In genomic region chr9:99632264-99632663, GRCm38 (mm10) we compare ENCODE assay signal across 9 mouse cellular contexts. TPM values are rescaled to one million over a fixed set of nuclear protein-coding genes. Genes with fewer than 3 reads are reported as not detected.
DNase-seq lines count a peak whose midpoint lies in the region; ATAC-seq and TF ChIP-seq lines count a peak whose summit lies in the region.
"Had no signal": no experiment of that assay in that cellular context is flagged by ENCODE, and none has a peak within 500 bp of the region (broad histone marks: within the 10 kb centered on the region; RNA-seq: fewer than 3 reads in every experiment).

No protein-coding gene starts in this region.

- no peak; the same call in 1 of the 2 replicates for TF ChIP-seq CTCF in heart, postnatal 0 days (IDR thresholded peaks at IDR 0.05; ENCODE audit: low read depth)
- TF ChIP-seq CTCF in stomach, postnatal 0 days (IDR thresholded peaks at IDR 0.05; ENCODE audit: low read depth) = peak; percentile 63

- H3K27ac ChIP-seq in heart, postnatal 0 days (ENCODE audit: low read depth) = no peak overlapping the region
- H3K27ac ChIP-seq in limb, embryonic 14.5 days (replicated peaks; ENCODE audit: low read depth, low read length) = no peak overlapping the region
- peak overlapping the region; percentile 58; the same call in 1 of the 2 replicates for H3K27ac ChIP-seq in stomach, postnatal 0 days (replicated peaks)
- no peak overlapping the region for H3K27ac ChIP-seq in liver, embryonic 12.5 days
- H3K27ac ChIP-seq: liver, embryonic 13.5 days had no signal

- WGBS in heart, postnatal 0 days = 55% methylated on average over 8 of the region's 8 CpGs
- 67% methylated on average over 8 of the region's 8 CpGs for WGBS in limb, embryonic 14.5 days
- 53% methylated on average over 8 of the region's 8 CpGs for WGBS in stomach, postnatal 0 days
- 68% methylated on average over 8 of the region's 8 CpGs for WGBS in liver, embryonic 12.5 days (ENCODE audit: insufficient replicate concordance)

- H3K9ac ChIP-seq in heart, postnatal 0 days (replicated peaks; ENCODE audit: low read depth, low read length) = no peak overlapping the region
- H3K9ac ChIP-seq in limb, embryonic 14.5 days (ENCODE audit: low read depth, low read length, severe bottlenecking) = no peak overlapping the region
- H3K9ac ChIP-seq in stomach, postnatal 0 days (ENCODE audit: low read length) = no peak overlapping the region
- no peak overlapping the region for H3K9ac ChIP-seq in liver, embryonic 12.5 days
- H3K9ac ChIP-seq: liver, embryonic 13.5 days had no signal

- H3K4me2 ChIP-seq in heart, postnatal 0 days (ENCODE audit: low read depth, low read length) = peak overlapping the region; percentile 38
- no peak overlapping the region; the same call in 1 of the 2 replicates for H3K4me2 ChIP-seq in limb, embryonic 14.5 days (replicated peaks; ENCODE audit: low read depth, low read length, severe bottlenecking)
- peak overlapping the region; percentile 11; the same call in 1 of the 2 replicates for H3K4me2 ChIP-seq in stomach, postnatal 0 days (replicated peaks; ENCODE audit: low read depth)
- no peak overlapping the region for H3K4me2 ChIP-seq in liver, embryonic 12.5 days
- H3K4me2 ChIP-seq: liver, embryonic 13.5 days had no signal

- TF ChIP-seq EP300 in heart, postnatal 0 days (IDR thresholded peaks at IDR 0.05; ENCODE audit: low read depth) = no peak
- TF ChIP-seq EP300 in stomach, postnatal 0 days (optimal IDR thresholded peaks at IDR 0.05) = no peak

- H3K4me3 ChIP-seq in heart, postnatal 0 days (ENCODE audit: low read depth, low read length) = no peak overlapping the region
- no peak overlapping the region for H3K4me3 ChIP-seq in limb, embryonic 14.5 days (replicated peaks; ENCODE audit: low read length)
- H3K4me3 ChIP-seq in stomach, postnatal 0 days (ENCODE audit: low read depth, low read length) = no peak overlapping the region
- H3K4me3 ChIP-seq in liver, embryonic 12.5 days = no peak overlapping the region
- H3K4me3 ChIP-seq: liver, embryonic 13.5 days had no signal

- peaks cover 9% of the 10 kb centered on the region for H3K4me1 ChIP-seq in heart, postnatal 0 days (ENCODE audit: control insufficient read depth, insufficient read depth)
- H3K4me1 ChIP-seq in limb, embryonic 14.5 days (ENCODE audit: control insufficient read depth, insufficient read depth, low read length) = peaks cover 20% of the 10 kb centered on the region
- H3K4me1 ChIP-seq in stomach, postnatal 0 days (replicated peaks; ENCODE audit: control insufficient read depth, insufficient read depth) = 0 out of 2 replicates have a peak, but pooled peaks cover 2% of the 10 kb centered on the region
- H3K4me1 ChIP-seq in liver, embryonic 12.5 days = peaks cover 5% of the 10 kb centered on the region

- TF ChIP-seq POLR2A in limb, embryonic 14.5 days (IDR thresholded peaks at IDR 0.05; ENCODE audit: borderline replicate concordance, extremely low read depth, insufficient read depth, insufficient read length) = no peak

- peaks cover 5% of the 10 kb centered on the region; the same call in 1 of the 2 replicates for H3K9me3 ChIP-seq in heart, postnatal 0 days (replicated peaks; ENCODE audit: control insufficient read depth, low read length)
- H3K9me3 ChIP-seq in limb, embryonic 14.5 days (ENCODE audit: control insufficient read depth, low read length) = no peaks in the 10 kb centered on the region
- H3K9me3 ChIP-seq in stomach, postnatal 0 days (ENCODE audit: control insufficient read depth, low read length) = no peaks in the 10 kb centered on the region
- no peaks in the 10 kb centered on the region for H3K9me3 ChIP-seq in liver, embryonic 12.5 days (replicated peaks)
- H3K9me3 ChIP-seq: liver, embryonic 13.5 days had no signal

- ATAC-seq in heart, postnatal 0 days (ENCODE audit: insufficient read depth, low read depth) = no peak
- no peak for ATAC-seq in limb, embryonic 14.5 days (ENCODE audit: low FRiP score, low read depth)
- peak; percentile 79 for ATAC-seq in stomach, postnatal 0 days (ENCODE audit: low FRiP score, low TSS enrichment)
- ATAC-seq in liver, embryonic 12.5 days = no peak

- H3K36me3 ChIP-seq in heart, postnatal 0 days (replicated peaks; ENCODE audit: control insufficient read depth, insufficient read depth, low read length) = peaks cover 5% of the 10 kb centered on the region; the same call in 1 of the 2 replicates
- peaks cover 50% of the 10 kb centered on the region for H3K36me3 ChIP-seq in limb, embryonic 14.5 days (ENCODE audit: control insufficient read depth, insufficient read depth, low read length)
- peaks cover 2% of the 10 kb centered on the region; the same call in 1 of the 2 replicates for H3K36me3 ChIP-seq in stomach, postnatal 0 days (ENCODE audit: control insufficient read depth, insufficient read depth, low read length)
- H3K36me3 ChIP-seq in liver, embryonic 12.5 days = peaks cover 3% of the 10 kb centered on the region; the same call in 1 of the 2 replicates
- H3K36me3 ChIP-seq: liver, embryonic 13.5 days had no signal

- peak; percentile 77 for DNase-seq in Muller cell, postnatal 12 days (ENCODE audit: inconsistent ontology term)
- peak; percentile 21 for DNase-seq in brain, adult 2 months (ENCODE audit: low read depth, low spot score)
- no peak for DNase-seq in heart, postnatal 0 days (ENCODE audit: low spot score)
- DNase-seq in limb, embryonic 14.5 days (ENCODE audit: low spot score) = peak; percentile 11
- peak; percentile 74 for DNase-seq in stomach, postnatal 0 days (ENCODE audit: low spot score)
- no peak for DNase-seq in spleen, postnatal 4 days (ENCODE audit: low spot score in 2 of 2)
- DNase-seq in thymus, adult 18-20 months = no peak
- DNase-seq: liver, embryonic 13.5 days had no signal

- no peaks in the 10 kb centered on the region for H3K27me3 ChIP-seq in heart, postnatal 0 days (ENCODE audit: control insufficient read depth, insufficient read depth, low read length)
- H3K27me3 ChIP-seq in limb, embryonic 14.5 days (ENCODE audit: control insufficient read depth, insufficient read depth, low read length) = no peaks in the 10 kb centered on the region
- H3K27me3 ChIP-seq in stomach, postnatal 0 days (ENCODE audit: control insufficient read depth, insufficient read depth, low read length) = no peaks in the 10 kb centered on the region
- peaks cover 16% of the 10 kb centered on the region; the same call in 1 of the 2 replicates for H3K27me3 ChIP-seq in liver, embryonic 12.5 days (replicated peaks)

RNA-seq across cellular contexts. Expression of gene Dzip1l, which starts 3.0 kb away (rescaled TPM):
- total RNA-seq in heart, postnatal 0 days (2014; rRNA removed; ENCODE audit: low replicate concordance) = 25.9 and 30.5 TPM in 2 replicates
- polyA plus RNA-seq in heart, postnatal 0 days (2015; fragmentation: Nextera tagmentation; extraction: Ambion mirVana) = 6.5 and 7.2 TPM in 2 replicates
- polyA plus RNA-seq in limb, embryonic 14.5 days (2012; rRNA removed) = 20.7 and 24.4 TPM in 2 replicates
- polyA plus RNA-seq in limb, embryonic 14.5 days (2014; fragmentation: Nextera tagmentation; extraction: Ambion mirVana) = 18.2 and 20.3 TPM in 2 replicates
- 6.3 and 8.6 TPM in 2 replicates for polyA plus RNA-seq in stomach, postnatal 0 days (2015; fragmentation: Nextera tagmentation; extraction: Ambion mirVana)
- polyA plus RNA-seq in liver, embryonic 12.5 days (2016; fragmentation: Nextera tagmentation; extraction: Ambion mirVana) = 2.9 and 3.1 TPM in 2 replicates

RNA-seq across cellular contexts. Expression of gene A4gnt, which starts 20.0 kb away (rescaled TPM):
- not detected in 2 replicates for total RNA-seq in heart, postnatal 0 days (2014; rRNA removed; ENCODE audit: low replicate concordance)
- polyA plus RNA-seq in heart, postnatal 0 days (2015; fragmentation: Nextera tagmentation; extraction: Ambion mirVana) = not detected in 2 replicates
- not detected in 2 replicates for polyA plus RNA-seq in limb, embryonic 14.5 days (2012; rRNA removed)
- not detected in 2 replicates for polyA plus RNA-seq in limb, embryonic 14.5 days (2014; fragmentation: Nextera tagmentation; extraction: Ambion mirVana)
- polyA plus RNA-seq in stomach, postnatal 0 days (2015; fragmentation: Nextera tagmentation; extraction: Ambion mirVana) = 4.3 and 4.5 TPM in 2 replicates
- not detected in 2 replicates for polyA plus RNA-seq in liver, embryonic 12.5 days (2016; fragmentation: Nextera tagmentation; extraction: Ambion mirVana)
- polyA plus RNA-seq: liver, embryonic 13.5 days had no signal

RNA-seq across cellular contexts. Expression of gene Dbr1, which starts 56.7 kb away (rescaled TPM):
- 11.3 and 14.8 TPM in 2 replicates for total RNA-seq in heart, postnatal 0 days (2014; rRNA removed; ENCODE audit: low replicate concordance)
- 9.9 and 11.6 TPM in 2 replicates for polyA plus RNA-seq in heart, postnatal 0 days (2015; fragmentation: Nextera tagmentation; extraction: Ambion mirVana)
- polyA plus RNA-seq in limb, embryonic 14.5 days (2012; rRNA removed) = 16.7 and 18.0 TPM in 2 replicates
- 21.3 and 23.1 TPM in 2 replicates for polyA plus RNA-seq in limb, embryonic 14.5 days (2014; fragmentation: Nextera tagmentation; extraction: Ambion mirVana)
- 14.2 and 15.5 TPM in 2 replicates for polyA plus RNA-seq in stomach, postnatal 0 days (2015; fragmentation: Nextera tagmentation; extraction: Ambion mirVana)
- polyA plus RNA-seq in liver, embryonic 12.5 days (2016; fragmentation: Nextera tagmentation; extraction: Ambion mirVana) = 26.8 and 31.4 TPM in 2 replicates

Comparison
In these comparisons a context has a peak if more than half of its experiments do, and no peak if none do; other contexts are left out.
1. DNase-seq: peak in Muller cell, postnatal 12 days (single experiment), brain, adult 2 months (single experiment), limb, embryonic 14.5 days (single experiment) and stomach, postnatal 0 days (single experiment); none in heart, postnatal 0 days (single experiment), spleen, postnatal 4 days (0 of 2) and thymus, adult 18-20 months (0 of 2).
2. H3K4me2 ChIP-seq: peak in heart, postnatal 0 days (single experiment) and stomach, postnatal 0 days (single experiment); none in limb, embryonic 14.5 days (single experiment) and liver, embryonic 12.5 days (single experiment).